Mouse (Mus musculus) intestine, embryonic 15.5 days (tissue): ENCODE data around the gene Sars2. TPM values are rescaled to one million over a fixed set of nuclear protein-coding genes. Genes with fewer than 3 reads are reported as not detected.

ENCODE experiments used
- ATAC-seq: fragments of 200-750 bp; cut with Nextera tagmentation; 2 replicates; pipeline ENCODE4 v1.8.0; 2017; ENCODE audit warnings: moderate TSS enrichment, moderate library complexity
- H3K27ac ChIP-seq: fragments of 300-500 bp; sonication (generic); 2 replicates; pipeline ENCODE4 v1.5.1; 2015; ENCODE audit warnings: mild to moderate bottlenecking, inconsistent platforms
- H3K27me3 ChIP-seq: fragments of 300-500 bp; sonication (generic); replicated peaks from 2 replicates; pipeline ENCODE4 v1.6.1; 2015; ENCODE audit warnings: inconsistent platforms
- H3K36me3 ChIP-seq: fragments of 300-500 bp; sonication (generic); 2 replicates; pipeline ENCODE4 v1.6.1; 2015; ENCODE audit warnings: inconsistent platforms
- H3K4me1 ChIP-seq: fragments of 300-500 bp; sonication (generic); replicated peaks from 2 replicates; pipeline ENCODE4 v1.6.1; 2015; ENCODE audit warnings: inconsistent platforms
- H3K4me2 ChIP-seq: fragments of 300-500 bp; sonication (generic); replicated peaks from 2 replicates; pipeline ENCODE4 v1.6.1; 2015; ENCODE audit warnings: mild to moderate bottlenecking, inconsistent platforms
- H3K4me3 ChIP-seq: fragments of 300-500 bp; sonication (generic); replicated peaks from 2 replicates; pipeline ENCODE4 v1.5.1; 2015; ENCODE audit warnings: inconsistent platforms
- H3K9ac ChIP-seq: fragments of 300-500 bp; sonication (generic); 2 replicates; pipeline ENCODE4 v1.6.1; 2015; ENCODE audit warnings: inconsistent platforms
- H3K9me3 ChIP-seq: fragments of 300-500 bp; sonication (generic); 2 replicates; pipeline ENCODE4 v1.6.1; 2016; ENCODE audit warnings: inconsistent platforms
- WGBS: fragments of 180-500 bp; shearing (Covaris S2); methylation state at CpG from one replicate; pipeline ENCODE4 v1.1.7; 2015; 5-methylcytosine and 5-hydroxymethylcytosine counted together
- polyA plus RNA-seq: library from polyadenylated mRNA; unstranded; fragments of >200 nt; fragmentation: Nextera tagmentation; extraction: Ambion mirVana; gene quantifications from 2 replicates; pipeline ENCODE4 v1.2.1, GENCODE M21; 2015

Gene Sars2
- polyA plus RNA-seq, 1 experiment from 2014 or later = 22.6 TPM

DNA sequence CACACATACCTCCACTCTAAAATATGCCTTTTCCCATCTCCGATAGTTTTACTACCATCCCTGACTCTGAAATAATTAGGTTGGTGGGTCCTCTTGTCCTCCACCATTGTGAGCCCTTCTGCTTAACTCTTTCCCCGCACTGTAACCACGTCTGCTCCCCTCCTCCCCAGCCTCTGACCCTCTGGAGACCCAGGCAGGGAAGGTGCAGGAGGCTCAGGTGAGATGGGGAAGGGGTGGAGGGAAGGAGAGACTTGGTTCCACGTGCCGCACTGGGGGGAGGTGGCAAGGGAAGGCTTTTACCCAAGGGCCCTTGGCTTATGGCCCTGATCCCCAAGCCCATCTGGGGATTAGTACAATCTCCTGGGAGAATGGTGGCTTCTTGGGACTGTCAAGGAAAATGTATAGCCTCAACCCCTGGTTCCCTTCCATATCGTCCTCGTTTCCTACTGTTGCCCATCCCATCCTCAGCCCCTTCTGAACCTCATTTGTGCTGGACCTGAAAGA is 25.7 kb downstream of the Sars2 start, which contains the start of gene Nfkbib:
Nfkbib (minus strand) TSS at position 51 of the 504 bp plus-strand sequence.
- no peaks in the 10 kb centered on the region for H3K27me3 ChIP-seq
- WGBS = 60% methylated on average over 7 of the region's 7 CpGs
- H3K27ac ChIP-seq = no peak within 1 kb of the TSS
- no peaks in the 10 kb centered on the region for H3K9me3 ChIP-seq
- ATAC-seq = no peak
- peak within 1 kb of the TSS; percentile 78 for H3K4me3 ChIP-seq
- no peaks in the 10 kb centered on the region for H3K36me3 ChIP-seq
- H3K4me1 ChIP-seq = peaks cover 17% of the 10 kb centered on the region
- H3K4me2 ChIP-seq = peak within 1 kb of the TSS; percentile 75
- peak within 1 kb of the TSS; percentile 73 for H3K9ac ChIP-seq

DNA sequence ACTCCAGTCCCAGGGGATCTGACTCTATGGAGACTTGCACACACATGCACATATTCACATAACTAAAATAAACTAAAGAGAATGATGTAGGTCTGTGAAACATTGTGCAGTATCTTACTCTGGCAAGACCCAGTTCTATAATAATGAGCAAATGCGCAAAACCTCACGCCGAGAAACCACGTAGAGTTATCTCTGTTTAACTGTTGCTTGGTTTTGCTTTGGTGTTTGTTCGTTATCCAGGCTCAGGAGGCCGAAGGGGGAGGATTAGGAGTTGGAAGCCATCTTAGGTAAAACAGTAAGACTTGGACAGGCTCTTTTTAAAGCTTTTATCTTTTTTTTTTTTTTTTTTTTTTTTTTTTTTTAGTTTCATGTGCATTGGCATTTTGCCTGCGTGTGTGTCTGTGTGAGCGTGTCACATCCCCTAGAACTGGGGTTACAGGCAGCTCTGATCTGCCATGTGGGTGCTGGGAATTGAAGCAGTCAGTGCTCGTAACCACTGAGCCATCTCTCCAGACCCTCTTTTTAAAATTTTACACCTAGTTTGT is 27.7 kb downstream of the Sars2 start:
- WGBS = 93% methylated on average over 9 of the region's 9 CpGs

DNA sequence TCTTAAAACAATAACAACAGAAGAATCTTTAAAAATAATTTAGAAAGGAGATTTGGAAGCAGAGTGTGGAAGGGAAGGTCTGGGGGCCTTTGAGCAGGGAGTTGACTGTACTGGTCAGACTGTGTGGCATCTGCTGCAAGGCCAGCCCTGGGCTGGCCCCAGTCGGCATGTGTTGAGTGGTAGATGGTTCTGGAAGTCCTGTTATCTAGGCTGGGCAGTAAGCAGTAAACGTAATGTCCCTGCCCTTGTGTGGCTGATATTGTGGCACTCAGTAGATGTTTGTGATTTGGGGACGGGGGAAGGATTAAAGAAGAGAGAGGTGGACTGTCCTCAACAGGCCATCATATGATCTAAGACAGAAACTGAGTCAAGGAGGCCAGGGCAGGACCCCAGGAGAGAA is 28.5 kb downstream of the Sars2 start:
- WGBS = 83% methylated on average over 3 of the region's 3 CpGs
- H3K27me3 ChIP-seq = no peaks in the 10 kb centered on the region
- H3K4me3 ChIP-seq = no peak overlapping the region
- no peaks in the 10 kb centered on the region for H3K9me3 ChIP-seq
- no peak overlapping the region for H3K4me2 ChIP-seq
- no peak overlapping the region for H3K27ac ChIP-seq
- no peak overlapping the region for H3K9ac ChIP-seq
- no peaks in the 10 kb centered on the region for H3K36me3 ChIP-seq
- ATAC-seq = no peak
- peaks cover 15% of the 10 kb centered on the region for H3K4me1 ChIP-seq

More for the DNA sequence above, 27.7 kb downstream of the Sars2 start:
- Histone ChIP-seq H3K4me1 (peaks cover 17% of the 10 kb centered on the region), H3K4me3 (no peak overlapping the region), H3K27me3 (no peaks in the 10 kb centered on the region), H3K4me2 (no peak overlapping the region), H3K27ac (no peak overlapping the region), H3K9ac (no peak overlapping the region), H3K36me3 (no peaks in the 10 kb centered on the region), H3K9me3 (no peaks in the 10 kb centered on the region)
- no peak for ATAC-seq

DNA sequence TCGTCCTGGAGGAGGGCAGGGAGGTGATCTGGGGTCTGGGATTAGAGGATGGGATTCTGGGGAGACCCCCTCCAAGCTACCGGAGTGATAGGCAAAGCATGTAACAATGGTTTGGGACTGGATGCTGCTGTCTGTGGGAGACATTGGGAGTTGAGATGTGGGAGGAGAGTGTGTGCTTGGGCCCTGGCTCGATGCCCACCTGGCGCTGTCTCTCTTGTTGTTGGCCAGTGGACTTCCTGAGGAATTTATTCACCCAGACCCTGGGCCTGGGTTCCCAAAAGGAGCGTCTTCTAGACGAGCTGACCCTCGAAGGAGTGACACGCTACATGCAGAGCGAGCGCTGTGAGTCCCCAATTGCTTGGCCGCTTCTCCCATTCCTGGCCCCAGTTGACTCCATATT is 30.1 kb downstream of the Sars2 start:
- no peaks in the 10 kb centered on the region for H3K36me3 ChIP-seq
- H3K4me3 ChIP-seq = no peak overlapping the region
- H3K9me3 ChIP-seq = no peaks in the 10 kb centered on the region
- H3K4me1 ChIP-seq = peaks cover 10% of the 10 kb centered on the region
- WGBS = 90% methylated on average over 11 of the region's 11 CpGs
- H3K27ac ChIP-seq = no peak overlapping the region
- no peak overlapping the region for H3K4me2 ChIP-seq
- ATAC-seq = no peak
- H3K9ac ChIP-seq = no peak overlapping the region
- no peaks in the 10 kb centered on the region for H3K27me3 ChIP-seq

DNA sequence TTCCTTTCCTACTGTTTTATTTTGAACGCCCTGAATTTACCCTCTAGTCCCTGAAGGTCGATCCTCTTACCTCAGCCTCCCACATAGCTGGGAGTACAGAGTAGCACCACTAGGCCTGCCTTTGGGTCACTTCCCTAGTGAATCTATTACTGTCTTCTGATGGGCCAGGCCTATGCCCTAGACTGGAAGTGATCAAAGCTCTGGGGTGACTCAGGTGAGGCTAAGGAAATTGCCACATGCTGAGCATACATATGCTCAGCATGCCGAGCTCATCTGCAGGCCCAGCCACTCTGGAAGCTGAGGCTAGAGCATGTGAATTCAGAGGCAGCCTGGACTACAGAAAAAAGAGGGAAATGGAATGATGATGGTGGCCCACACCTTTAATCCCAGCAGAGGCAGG is 31.4 kb downstream of the Sars2 start:
- WGBS = 75% methylated on average over 3 of the region's 3 CpGs
- ATAC-seq = no peak
- Histone ChIP-seq H3K4me2 (no peak overlapping the region), H3K4me3 (no peak overlapping the region), H3K27me3 (no peaks in the 10 kb centered on the region), H3K36me3 (no peaks in the 10 kb centered on the region), H3K27ac (no peak overlapping the region), H3K4me1 (no peaks in the 10 kb centered on the region), H3K9me3 (no peaks in the 10 kb centered on the region), H3K9ac (no peak overlapping the region)

DNA sequence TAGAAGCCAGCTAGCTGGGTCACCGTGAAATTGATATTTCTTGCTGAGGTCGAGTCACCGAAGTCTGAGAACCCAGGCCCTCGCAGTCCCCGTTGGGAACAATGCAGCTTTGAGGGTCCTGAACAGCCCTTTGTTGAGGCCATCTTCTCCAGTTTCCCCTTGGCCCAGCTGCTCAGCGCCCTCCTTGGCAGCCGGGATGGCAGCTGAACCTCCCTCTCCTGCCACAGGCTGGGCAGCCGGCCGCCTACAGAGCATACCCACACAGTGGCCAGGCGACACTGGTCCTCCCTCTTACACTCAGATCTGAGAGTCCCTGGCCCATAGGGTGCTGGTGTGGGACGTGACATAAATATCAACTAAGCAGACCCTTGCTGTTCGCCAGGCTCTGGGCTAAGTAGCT is 32.4 kb downstream of the Sars2 start:
- no peaks in the 10 kb centered on the region for H3K36me3 ChIP-seq
- no peak for ATAC-seq
- H3K27ac ChIP-seq = no peak overlapping the region
- no peak overlapping the region for H3K4me3 ChIP-seq
- no peak overlapping the region for H3K9ac ChIP-seq
- H3K9me3 ChIP-seq = no peaks in the 10 kb centered on the region
- WGBS = 88% methylated on average over 12 of the region's 12 CpGs
- H3K27me3 ChIP-seq = no peaks in the 10 kb centered on the region
- H3K4me2 ChIP-seq = no peak overlapping the region
- no peaks in the 10 kb centered on the region for H3K4me1 ChIP-seq

DNA sequence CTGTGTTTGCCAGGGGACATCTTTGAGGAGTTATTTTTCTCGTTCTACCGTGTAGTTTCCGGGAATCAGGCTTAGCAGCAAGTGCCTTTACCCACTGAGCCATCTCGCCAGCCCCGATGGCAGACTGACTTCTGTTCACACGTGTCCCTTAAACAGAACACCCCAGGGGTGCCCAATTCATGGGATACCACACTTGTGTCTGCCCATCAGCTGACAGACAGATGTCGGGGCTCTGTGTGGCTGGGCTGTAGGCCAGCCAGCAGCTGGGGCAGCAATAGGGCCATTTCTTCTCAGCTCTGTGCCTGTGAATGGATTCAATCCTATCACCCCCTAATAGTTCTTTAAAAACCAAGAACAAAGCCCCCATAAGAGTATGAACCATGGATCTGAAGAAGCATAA is 33.3 kb downstream of the Sars2 start:
- no peaks in the 10 kb centered on the region for H3K27me3 ChIP-seq
- no peak overlapping the region for H3K4me2 ChIP-seq
- H3K9me3 ChIP-seq = no peaks in the 10 kb centered on the region
- 90% methylated on average over 7 of the region's 7 CpGs for WGBS
- H3K4me3 ChIP-seq = no peak overlapping the region
- H3K9ac ChIP-seq = no peak overlapping the region
- H3K4me1 ChIP-seq = peaks cover under 1% of the 10 kb centered on the region
- no peak overlapping the region for H3K27ac ChIP-seq
- no peak for ATAC-seq
- no peaks in the 10 kb centered on the region for H3K36me3 ChIP-seq

DNA sequence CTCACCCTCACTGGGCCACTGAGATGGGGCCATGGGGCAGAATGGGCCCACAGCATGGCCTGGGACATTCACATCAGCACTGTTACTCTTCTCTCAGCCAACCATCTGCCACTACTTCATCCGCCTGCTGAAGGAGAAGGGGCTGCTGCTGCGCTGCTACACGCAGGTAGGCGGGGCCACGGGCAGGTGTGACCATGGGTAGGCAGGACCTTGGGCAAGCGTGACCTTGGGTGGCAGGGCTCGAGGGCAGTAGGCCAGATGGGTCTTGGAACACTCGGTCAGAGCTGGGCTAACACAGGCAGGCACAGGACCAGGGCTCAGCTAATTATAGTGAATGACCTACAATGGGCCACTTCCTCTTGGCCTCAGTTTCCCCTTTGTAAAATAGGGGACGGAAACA is 37.0 kb downstream of the Sars2 start:
- no peak for ATAC-seq
- Histone ChIP-seq H3K36me3 (no peaks in the 10 kb centered on the region), H3K4me3 (no peak overlapping the region), H3K4me2 (no peak overlapping the region), H3K27me3 (no peaks in the 10 kb centered on the region), H3K9me3 (no peaks in the 10 kb centered on the region), H3K4me1 (peaks cover 6% of the 10 kb centered on the region), H3K9ac (no peak overlapping the region), H3K27ac (no peak overlapping the region)
- 83% methylated on average over 9 of the region's 9 CpGs for WGBS

DNA sequence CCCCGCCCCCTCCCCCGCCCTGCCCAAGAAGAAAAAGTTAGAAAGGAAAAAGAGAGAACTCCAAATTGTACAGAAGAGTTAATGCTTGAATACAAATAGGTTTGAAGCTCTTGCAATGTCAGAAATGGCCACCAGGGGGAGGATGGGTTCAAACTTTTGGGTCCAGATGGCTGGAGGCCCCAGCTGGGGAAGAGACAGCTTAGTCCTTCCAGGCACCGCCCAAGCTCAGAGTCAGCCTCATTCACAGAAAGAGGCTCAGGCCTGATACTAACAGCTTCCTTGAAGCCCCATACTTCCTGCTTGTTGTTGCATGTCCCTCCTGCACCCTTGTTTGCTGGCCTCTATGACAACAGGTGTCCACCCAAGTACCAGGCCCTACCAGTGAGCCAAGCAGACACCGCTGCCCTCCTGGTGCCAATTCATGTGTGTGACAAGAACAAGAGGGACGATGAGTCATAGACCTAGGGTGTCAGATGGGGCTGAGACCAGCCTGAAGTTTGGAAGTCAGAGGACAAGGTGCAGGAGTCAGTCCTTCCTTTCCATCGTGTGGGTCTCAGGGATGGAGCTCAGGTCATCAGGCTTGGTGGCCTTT is 38.4 kb downstream of the Sars2 start:
- peak; percentile 86 for ATAC-seq
- Histone ChIP-seq H3K27ac (peak overlapping the region; percentile 42), H3K36me3 (no peaks in the 10 kb centered on the region), H3K4me3 (no peak overlapping the region), H3K27me3 (no peaks in the 10 kb centered on the region), H3K4me1 (peaks cover 6% of the 10 kb centered on the region), H3K4me2 (no peak overlapping the region), H3K9me3 (no peaks in the 10 kb centered on the region), H3K9ac (no peak overlapping the region)
- 45% methylated on average over 6 of the region's 6 CpGs for WGBS

DNA sequence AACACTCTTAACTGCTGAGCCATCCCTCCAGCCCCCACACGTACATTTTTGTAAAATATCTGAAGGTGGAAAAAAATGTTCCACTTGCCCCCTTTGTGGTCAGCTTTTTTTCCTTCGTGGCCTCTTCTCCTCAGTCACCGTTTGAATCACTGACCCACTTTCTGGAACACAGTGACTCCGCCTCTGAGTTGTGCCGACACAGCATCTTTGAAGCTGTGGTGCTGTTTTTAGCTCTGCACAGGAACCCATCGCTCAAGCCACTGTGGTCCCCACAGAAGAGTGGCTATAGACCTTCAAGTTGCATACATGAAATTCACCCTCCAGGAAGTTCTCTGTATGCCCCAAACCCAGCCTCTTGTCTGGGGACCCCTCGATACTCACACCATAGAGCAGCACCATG is 39.1 kb downstream of the Sars2 start:
- Histone ChIP-seq H3K4me3 (no peak overlapping the region), H3K9ac (no peak overlapping the region), H3K36me3 (no peaks in the 10 kb centered on the region), H3K9me3 (no peaks in the 10 kb centered on the region), H3K4me1 (peaks cover 6% of the 10 kb centered on the region), H3K27ac (peak overlapping the region; percentile 42; the same call in 1 of the 2 replicates), H3K27me3 (no peaks in the 10 kb centered on the region), H3K4me2 (no peak overlapping the region)
- ATAC-seq = no peak
- 73% methylated on average over 7 of the region's 7 CpGs for WGBS

DNA sequence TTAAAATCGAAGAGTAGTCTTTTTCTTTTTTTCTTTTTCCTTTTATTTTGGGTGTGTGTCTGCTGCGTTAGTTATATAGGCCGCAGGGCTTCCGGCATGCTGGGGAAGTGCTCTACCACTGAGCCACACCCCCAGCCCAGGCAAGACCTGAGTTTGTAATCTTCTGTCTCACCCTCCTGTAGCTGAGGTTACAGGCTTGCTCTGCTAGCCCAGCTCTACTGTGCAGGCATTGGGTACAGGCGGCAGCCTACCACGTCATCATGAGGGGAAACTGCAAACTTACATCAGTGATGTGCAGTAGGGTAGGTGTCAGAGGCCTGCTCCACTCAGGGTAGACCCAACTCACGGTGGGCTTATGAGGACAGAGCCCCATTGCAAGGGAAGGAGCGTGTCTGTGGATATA is 39.5 kb downstream of the Sars2 start:
- WGBS = 90% methylated on average over 8 of the region's 8 CpGs
- no peak for ATAC-seq
- Histone ChIP-seq H3K4me3 (no peak overlapping the region), H3K27ac (no peak overlapping the region), H3K27me3 (no peaks in the 10 kb centered on the region), H3K4me1 (peaks cover 6% of the 10 kb centered on the region), H3K9ac (no peak overlapping the region), H3K9me3 (no peaks in the 10 kb centered on the region), H3K36me3 (no peaks in the 10 kb centered on the region), H3K4me2 (no peak overlapping the region)

DNA sequence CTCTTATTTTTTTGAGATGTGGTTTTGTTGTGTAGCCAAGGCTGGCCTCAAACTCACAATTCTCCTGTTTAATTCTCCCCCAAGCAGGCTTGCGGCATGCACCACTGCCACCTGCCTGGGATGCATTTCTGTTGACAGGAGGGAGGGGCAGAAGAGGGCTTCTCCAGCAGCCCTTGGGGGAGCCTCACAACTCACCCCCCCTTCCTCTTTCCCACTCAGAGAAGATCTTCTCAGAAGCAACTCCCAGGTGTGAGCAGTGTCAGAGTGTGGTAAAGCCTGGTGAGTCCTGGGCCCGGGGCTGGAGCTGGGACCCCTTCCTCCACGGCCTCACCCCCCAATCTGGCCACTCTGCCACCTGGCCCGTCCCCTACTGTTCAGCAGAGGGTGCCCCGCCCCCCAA is 43.4 kb downstream of the Sars2 start:
- Histone ChIP-seq H3K9me3 (no peaks in the 10 kb centered on the region), H3K4me1 (peaks cover 12% of the 10 kb centered on the region), H3K27ac (no peak overlapping the region), H3K4me3 (no peak overlapping the region), H3K36me3 (no peaks in the 10 kb centered on the region), H3K27me3 (no peaks in the 10 kb centered on the region), H3K9ac (no peak overlapping the region), H3K4me2 (no peak overlapping the region)
- 81% methylated on average over 5 of the region's 5 CpGs for WGBS
- ATAC-seq = no peak

DNA sequence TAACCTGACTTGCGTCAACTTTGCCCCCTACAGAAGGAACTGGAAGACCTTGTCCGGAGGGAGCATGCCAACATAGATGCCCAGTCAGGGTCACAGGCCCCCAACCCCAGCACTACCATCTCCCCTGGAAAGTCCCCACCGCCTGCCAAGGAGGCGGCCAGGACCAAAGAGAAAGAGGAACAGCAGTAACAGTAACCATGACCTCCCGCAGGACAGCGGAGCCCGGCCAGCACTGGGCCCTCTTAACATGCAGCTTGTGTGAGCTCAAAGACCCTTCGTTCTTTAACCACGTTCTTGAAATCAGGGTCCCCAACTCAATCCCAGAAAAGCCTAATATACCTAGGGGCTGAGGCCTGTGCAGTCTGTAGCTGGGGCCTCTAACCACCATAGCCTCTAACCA is 46.1 kb downstream of the Sars2 start:
- Histone ChIP-seq H3K9ac (no peak overlapping the region), H3K27ac (no peak overlapping the region), H3K4me2 (no peak overlapping the region), H3K4me1 (peaks cover 22% of the 10 kb centered on the region), H3K9me3 (no peaks in the 10 kb centered on the region), H3K4me3 (no peak overlapping the region), H3K36me3 (no peaks in the 10 kb centered on the region), H3K27me3 (no peaks in the 10 kb centered on the region)
- 94% methylated on average over 9 of the region's 9 CpGs for WGBS
- ATAC-seq = no peak
